Mouse (Mus musculus): ENCODE measurements around the gene Zwint. TPM values are rescaled to one million over a fixed set of nuclear protein-coding genes. Genes with fewer than 3 reads are reported as not detected.

The Zwint gene
- polyA plus RNA-seq (2015; fragmentation: Nextera tagmentation; extraction: Ambion mirVana) = 230 and 249 TPM in 2 replicates

DNA sequence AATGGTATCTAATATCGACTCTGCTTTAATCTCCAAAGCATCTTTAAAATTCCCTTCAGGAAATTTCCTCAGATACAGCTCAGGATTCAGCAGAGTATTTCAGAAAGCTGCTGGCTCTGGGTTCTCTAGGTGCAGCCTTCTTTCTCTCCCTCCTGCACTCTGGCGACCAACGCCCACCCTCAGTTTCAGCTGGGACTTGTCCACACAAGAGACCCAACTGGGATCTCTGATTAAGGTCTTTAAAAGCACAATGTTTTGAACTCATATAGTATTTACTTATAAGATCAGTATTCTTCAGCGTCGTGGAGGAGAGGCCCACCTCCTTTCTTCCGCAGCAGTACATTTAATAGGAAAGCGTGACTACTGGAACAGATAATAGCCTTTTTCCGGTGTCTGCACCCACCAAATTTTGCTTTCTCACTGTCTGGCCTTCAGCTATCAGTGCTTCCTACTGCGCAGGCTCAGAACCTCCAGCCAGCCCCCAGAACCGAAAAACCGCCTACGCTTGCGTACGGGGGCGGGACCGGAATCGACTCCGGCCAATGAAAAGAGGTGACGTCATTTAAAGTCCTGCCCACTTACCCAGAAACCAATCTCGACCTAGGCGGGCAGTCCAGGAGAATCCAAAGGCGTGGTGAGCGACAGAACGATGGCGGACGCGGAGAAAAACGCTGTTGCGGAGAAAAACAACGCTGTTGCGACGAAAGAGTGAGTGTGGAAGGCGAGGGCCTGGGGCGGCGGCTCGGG is at the start of gene Zwint:
Gene Zwint, plus strand, starts transcription at position 576 of the 747 bp plus-strand sequence.
- H3K27me3 ChIP-seq = no peaks in the 10 kb centered on the region
- H3K4me3 ChIP-seq (replicated peaks) = peak within 1 kb of the TSS; percentile 78
- H3K9ac ChIP-seq = peak within 1 kb of the TSS; percentile 63
- 2% methylated on average over 36 of the region's 36 CpGs for WGBS
- H3K9me3 ChIP-seq (replicated peaks) = no peaks in the 10 kb centered on the region
- H3K4me2 ChIP-seq = peak within 1 kb of the TSS; percentile 68
- H3K36me3 ChIP-seq = peaks cover 33% of the 10 kb centered on the region
- ATAC-seq (replicated peaks; ENCODE audit: low FRiP score) = peak; percentile 98
- H3K27ac ChIP-seq = peak within 1 kb of the TSS; percentile 93
- peaks cover 19% of the 10 kb centered on the region for H3K4me1 ChIP-seq

DNA sequence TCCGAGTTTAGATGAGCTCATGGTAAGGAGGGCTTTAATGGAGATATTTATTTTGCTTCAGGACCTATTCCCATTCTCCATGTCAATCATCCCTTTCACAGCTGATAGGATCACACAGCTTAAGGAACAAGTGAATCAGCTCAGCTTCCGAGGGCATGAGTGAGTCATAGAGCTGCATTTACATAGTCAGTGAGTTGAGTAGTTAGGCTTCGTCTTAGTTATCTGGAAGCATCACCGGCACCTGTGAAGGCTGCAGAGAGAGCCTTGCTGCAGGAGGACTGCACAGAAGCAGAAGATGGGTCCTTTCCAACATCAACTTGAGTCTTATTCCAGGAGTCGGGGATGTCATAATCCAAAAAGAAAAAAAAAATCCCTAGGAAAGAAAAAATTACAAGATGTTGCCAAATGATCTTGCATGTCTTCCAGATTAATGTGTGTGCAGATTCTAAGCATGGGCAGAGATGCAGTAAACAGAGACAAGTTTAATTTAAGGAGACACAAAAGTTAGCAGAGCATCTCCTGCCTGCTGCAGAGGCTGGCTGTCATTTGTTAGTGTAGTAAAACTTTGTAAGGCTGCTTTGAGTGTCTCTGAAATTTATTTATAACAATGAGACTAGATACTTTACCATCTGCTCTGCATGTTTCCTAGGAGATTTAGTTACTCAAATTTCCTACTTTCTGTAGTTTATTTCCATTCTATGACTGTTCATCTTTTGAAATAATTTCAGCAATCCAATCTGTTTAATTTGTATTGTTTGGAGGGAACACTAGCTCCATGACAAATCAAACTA is 41.3 kb upstream of the Zwint start:
- 77% methylated on average over 5 of the region's 5 CpGs for WGBS
- no peaks in the 10 kb centered on the region for H3K36me3 ChIP-seq
- H3K27ac ChIP-seq = no peak overlapping the region
- H3K27me3 ChIP-seq = no peaks in the 10 kb centered on the region
- H3K4me1 ChIP-seq = no peaks in the 10 kb centered on the region
- no peak for ATAC-seq (replicated peaks; ENCODE audit: low FRiP score)
- no peak overlapping the region for H3K4me2 ChIP-seq
- H3K9ac ChIP-seq = no peak overlapping the region
- no peaks in the 10 kb centered on the region for H3K9me3 ChIP-seq (replicated peaks)
- H3K4me3 ChIP-seq (replicated peaks) = no peak overlapping the region

DNA sequence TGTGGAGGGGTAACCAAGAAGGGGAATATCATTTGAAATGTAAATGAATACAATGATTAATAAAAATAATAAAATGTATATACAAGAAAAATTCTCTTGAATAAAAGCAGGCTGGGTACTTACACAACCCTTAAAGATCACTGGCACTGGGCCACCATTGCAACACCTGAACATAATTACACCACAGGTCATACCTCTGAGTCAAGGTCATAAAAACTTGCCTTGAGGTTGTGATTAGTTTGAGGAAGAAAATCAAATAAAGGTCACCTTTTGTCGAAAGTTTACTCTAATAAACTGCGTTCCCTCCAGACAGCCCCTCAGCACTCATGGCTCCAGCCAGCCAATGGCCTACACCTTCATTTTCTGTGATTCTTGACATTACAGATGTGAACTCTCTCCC is 38.5 kb upstream of the Zwint start:
- H3K4me2 ChIP-seq = no peak overlapping the region
- H3K4me3 ChIP-seq (replicated peaks) = no peak overlapping the region
- H3K27ac ChIP-seq = no peak overlapping the region
- no peaks in the 10 kb centered on the region for H3K4me1 ChIP-seq
- H3K27me3 ChIP-seq = no peaks in the 10 kb centered on the region
- no peaks in the 10 kb centered on the region for H3K36me3 ChIP-seq
- H3K9me3 ChIP-seq (replicated peaks) = no peaks in the 10 kb centered on the region
- H3K9ac ChIP-seq = no peak overlapping the region
- ATAC-seq (replicated peaks; ENCODE audit: low FRiP score) = no peak
- WGBS = 78% methylated on average over 2 of the region's 2 CpGs

DNA sequence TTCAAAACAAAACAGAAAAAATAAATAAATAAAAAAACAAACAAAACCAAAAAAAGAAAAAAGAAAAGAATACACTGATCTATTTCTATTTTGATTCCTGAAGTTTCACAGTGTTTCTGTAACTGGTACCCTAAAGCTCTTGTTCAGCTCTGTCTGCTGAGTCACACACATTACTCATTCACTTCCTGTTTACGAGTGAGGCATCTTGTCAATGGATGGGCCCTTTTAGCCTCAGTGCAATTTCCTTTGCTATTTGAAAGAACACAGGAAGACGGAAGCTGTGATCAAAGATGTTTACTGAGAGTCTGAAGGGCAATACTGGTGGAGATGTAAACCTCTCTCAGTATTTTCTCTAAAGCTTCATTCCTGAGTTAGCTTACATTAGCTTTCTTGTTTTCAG is 34.1 kb upstream of the Zwint start:
- no peak overlapping the region for H3K4me2 ChIP-seq
- WGBS = 59% methylated on average over 2 of the region's 2 CpGs
- H3K4me3 ChIP-seq (replicated peaks) = no peak overlapping the region
- H3K36me3 ChIP-seq = no peaks in the 10 kb centered on the region
- no peaks in the 10 kb centered on the region for H3K27me3 ChIP-seq
- H3K9me3 ChIP-seq (replicated peaks) = no peaks in the 10 kb centered on the region
- H3K4me1 ChIP-seq = no peaks in the 10 kb centered on the region
- H3K9ac ChIP-seq = no peak overlapping the region
- no peak for ATAC-seq (replicated peaks; ENCODE audit: low FRiP score)
- H3K27ac ChIP-seq = no peak overlapping the region

DNA sequence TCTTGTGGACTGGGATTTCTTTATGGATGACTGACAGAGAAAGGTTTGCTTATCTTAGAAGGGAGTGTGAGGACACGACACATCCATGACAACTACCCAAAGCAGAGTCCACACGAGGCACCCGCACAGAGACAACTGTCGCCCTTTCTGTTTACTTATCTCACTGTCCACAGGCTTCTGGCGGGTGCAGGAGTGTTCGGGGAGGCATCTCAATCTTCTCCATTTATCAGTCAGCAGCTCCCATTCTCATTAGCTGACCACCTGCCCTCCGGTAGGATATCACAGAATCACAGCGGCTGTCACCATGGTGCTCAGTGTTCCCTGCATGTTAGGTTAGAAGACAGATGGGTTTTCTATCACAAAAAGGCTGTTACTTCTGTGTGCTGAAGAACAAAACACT is 31.1 kb upstream of the Zwint start:
- ATAC-seq (replicated peaks; ENCODE audit: low FRiP score) = no peak
- H3K27ac ChIP-seq = no peak overlapping the region
- no peaks in the 10 kb centered on the region for H3K27me3 ChIP-seq
- no peak overlapping the region for H3K9ac ChIP-seq
- H3K36me3 ChIP-seq = no peaks in the 10 kb centered on the region
- no peak overlapping the region for H3K4me3 ChIP-seq (replicated peaks)
- H3K4me2 ChIP-seq = no peak overlapping the region
- H3K9me3 ChIP-seq (replicated peaks) = no peaks in the 10 kb centered on the region
- WGBS = 54% methylated on average over 8 of the region's 8 CpGs
- H3K4me1 ChIP-seq = no peaks in the 10 kb centered on the region

DNA sequence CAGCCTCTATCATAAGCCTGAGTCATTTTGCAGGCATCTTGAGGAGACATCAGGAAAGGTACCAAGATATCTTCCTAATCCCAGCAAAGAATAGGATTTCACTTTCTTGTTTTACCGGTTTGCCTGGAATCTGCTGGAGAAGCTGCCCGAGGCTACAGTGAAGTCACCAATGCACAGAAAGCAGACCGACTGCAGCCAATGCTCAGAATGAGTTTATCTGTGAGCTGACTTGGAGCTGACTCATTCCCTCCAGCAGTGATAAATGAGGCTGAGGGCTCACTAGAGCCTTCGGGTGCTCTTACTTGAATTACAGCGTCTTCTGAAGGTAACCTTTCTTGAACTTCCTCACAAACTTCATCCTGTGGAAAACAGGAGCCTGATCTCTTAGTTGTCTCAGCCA is 20.5 kb upstream of the Zwint start:
- H3K9me3 ChIP-seq (replicated peaks) = no peaks in the 10 kb centered on the region
- no peak overlapping the region for H3K9ac ChIP-seq
- no peak overlapping the region for H3K4me2 ChIP-seq
- H3K4me1 ChIP-seq = 0 out of 2 replicates have a peak, but pooled peaks cover 2% of the 10 kb centered on the region
- no peak for ATAC-seq (replicated peaks; ENCODE audit: low FRiP score)
- H3K36me3 ChIP-seq = no peaks in the 10 kb centered on the region
- WGBS = 32% methylated on average over 5 of the region's 5 CpGs
- H3K27ac ChIP-seq = no peak overlapping the region
- H3K27me3 ChIP-seq = no peaks in the 10 kb centered on the region
- no peak overlapping the region for H3K4me3 ChIP-seq (replicated peaks)

DNA sequence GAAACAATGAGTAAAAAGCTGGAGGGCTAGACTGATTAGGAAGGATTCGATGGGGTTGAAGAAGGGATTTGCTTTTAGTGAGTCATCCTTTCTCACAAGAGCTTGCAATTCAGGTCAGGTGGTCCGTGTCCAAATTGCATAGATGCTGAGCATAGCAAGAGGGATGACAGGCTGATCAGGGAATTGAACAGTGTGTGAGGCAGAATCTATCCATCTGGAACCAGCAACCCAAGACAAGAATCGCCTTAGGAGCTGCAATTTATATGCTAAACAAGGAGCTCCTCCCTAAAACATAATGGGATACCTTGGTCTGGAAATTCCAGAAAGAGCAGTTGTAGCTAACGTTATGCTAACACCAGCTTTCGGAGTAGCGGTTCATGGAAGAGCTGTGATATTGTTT is 3.8 kb upstream of the Zwint start:
- Histone ChIP-seq H3K27me3 (no peaks in the 10 kb centered on the region), H3K4me1 (peaks cover 11% of the 10 kb centered on the region), H3K9me3 (replicated peaks) (no peaks in the 10 kb centered on the region), H3K4me3 (replicated peaks) (no peak overlapping the region), H3K36me3 (no peaks in the 10 kb centered on the region), H3K27ac (no peak overlapping the region), H3K9ac (no peak overlapping the region), H3K4me2 (no peak overlapping the region)
- WGBS = 55% methylated on average over 6 of the region's 6 CpGs
- no peak for ATAC-seq (replicated peaks; ENCODE audit: low FRiP score)

DNA sequence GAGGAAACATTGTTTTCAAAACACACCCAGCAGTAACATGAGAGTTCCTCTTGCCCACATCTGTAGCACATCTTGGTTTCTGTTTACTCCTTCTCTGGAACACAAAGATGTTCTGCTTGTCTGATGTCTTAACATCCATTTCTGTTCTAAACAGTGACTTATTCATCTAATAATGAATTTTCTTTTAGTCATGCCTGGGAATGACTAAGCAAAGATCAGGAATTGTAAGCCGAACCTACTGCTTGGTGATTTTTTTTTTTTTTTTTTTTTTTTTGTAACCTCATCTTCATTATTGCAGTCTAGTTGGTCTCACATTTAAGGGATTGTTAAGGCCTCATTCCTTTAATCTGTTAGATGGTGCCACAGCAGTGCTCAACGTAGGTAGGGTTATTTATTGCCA is 848 bp upstream of the Zwint start:
- Histone ChIP-seq H3K4me2 (peak overlapping the region; percentile 68; the same call in 1 of the 2 replicates), H3K36me3 (peaks cover 27% of the 10 kb centered on the region), H3K27ac (peak overlapping the region; percentile 84), H3K9me3 (replicated peaks) (no peaks in the 10 kb centered on the region), H3K4me1 (peaks cover 19% of the 10 kb centered on the region), H3K27me3 (no peaks in the 10 kb centered on the region), H3K9ac (no peak overlapping the region), H3K4me3 (replicated peaks) (peak overlapping the region; percentile 78; the same call in 1 of the 2 replicates)
- WGBS = 47% methylated on average over 2 of the region's 2 CpGs
- ATAC-seq (replicated peaks; ENCODE audit: low FRiP score) = no peak

DNA sequence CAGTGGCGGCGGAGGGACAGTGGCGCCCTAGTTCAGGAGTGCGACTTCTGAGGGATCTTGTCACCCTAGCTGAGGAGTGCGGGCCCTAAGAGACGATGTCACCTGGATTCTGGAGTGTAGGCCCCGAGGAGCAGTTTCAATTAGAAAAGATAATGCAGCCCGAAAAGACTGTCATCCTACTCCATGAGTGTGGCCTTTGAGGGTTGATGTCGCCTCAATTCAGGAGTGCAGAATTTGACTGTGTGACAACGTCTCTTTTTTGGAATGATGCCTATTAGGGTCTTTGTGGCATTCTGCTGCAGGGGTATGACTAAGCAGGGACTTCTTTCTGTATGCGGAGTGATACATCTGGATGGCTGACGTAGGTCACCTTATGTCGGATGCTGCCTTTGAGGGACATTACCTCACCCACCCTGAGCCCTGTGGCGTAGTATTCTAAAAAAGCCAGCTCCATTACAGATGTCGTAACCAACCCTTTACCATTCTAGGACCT is 418 bp downstream of the Zwint start:
- H3K36me3 ChIP-seq = peaks cover 37% of the 10 kb centered on the region
- H3K9ac ChIP-seq = peak overlapping the region; percentile 63
- no peaks in the 10 kb centered on the region for H3K27me3 ChIP-seq
- ATAC-seq (replicated peaks; ENCODE audit: low FRiP score) = peak; percentile 78
- WGBS = under 1% methylated on average over 15 of the region's 15 CpGs
- peaks cover 19% of the 10 kb centered on the region for H3K4me1 ChIP-seq
- H3K4me3 ChIP-seq (replicated peaks) = peak overlapping the region; percentile 78
- peak overlapping the region; percentile 93 for H3K27ac ChIP-seq
- no peaks in the 10 kb centered on the region for H3K9me3 ChIP-seq (replicated peaks)
- peak overlapping the region; percentile 68 for H3K4me2 ChIP-seq

DNA sequence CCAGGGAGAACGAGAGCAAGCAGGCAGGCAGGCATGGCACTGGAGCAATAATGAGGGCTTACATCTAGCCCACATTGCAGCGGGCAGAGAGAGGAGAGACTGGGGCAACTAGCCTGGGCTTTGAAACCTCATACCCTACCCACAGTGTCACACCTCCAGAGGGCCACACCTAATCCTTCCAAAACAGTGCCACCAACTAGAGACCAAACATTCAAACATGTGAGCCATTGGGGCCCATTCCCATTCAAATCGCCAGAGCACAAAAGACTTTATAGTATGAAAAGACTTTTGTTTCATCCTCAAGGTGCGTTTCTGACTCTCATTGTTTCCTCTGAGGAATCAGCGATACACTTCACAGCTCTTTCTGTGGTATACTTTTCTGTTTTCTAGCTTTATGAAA is 4.6 kb downstream of the Zwint start:
- 98% methylated on average over 5 of the region's 5 CpGs for WGBS
- no peak overlapping the region for H3K27ac ChIP-seq
- peaks cover 73% of the 10 kb centered on the region for H3K36me3 ChIP-seq
- H3K27me3 ChIP-seq = no peaks in the 10 kb centered on the region
- H3K4me3 ChIP-seq (replicated peaks) = no peak overlapping the region
- H3K9ac ChIP-seq = no peak overlapping the region
- peaks cover 16% of the 10 kb centered on the region for H3K4me1 ChIP-seq
- H3K4me2 ChIP-seq = no peak overlapping the region
- ATAC-seq (replicated peaks; ENCODE audit: low FRiP score) = no peak
- no peaks in the 10 kb centered on the region for H3K9me3 ChIP-seq (replicated peaks)

DNA sequence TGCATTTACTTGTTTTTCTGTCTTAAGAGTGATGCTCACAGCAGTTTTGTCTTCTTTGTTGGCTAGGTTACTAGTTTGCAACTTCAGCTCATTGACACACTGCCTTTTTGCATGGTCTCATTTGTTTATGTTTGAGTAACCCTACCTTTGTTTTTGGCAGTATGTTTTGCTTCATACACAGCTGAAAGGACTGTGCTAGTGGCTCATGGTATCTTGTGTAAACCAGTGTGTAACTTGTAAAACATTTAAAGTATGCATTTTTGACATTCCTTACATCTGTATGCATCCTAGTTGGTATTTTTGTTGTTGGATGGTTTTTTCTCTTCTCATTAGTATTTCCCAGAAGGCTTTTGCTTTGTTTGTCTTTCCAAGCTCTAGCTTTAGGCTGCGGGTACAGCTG is 5.7 kb downstream of the Zwint start:
- Histone ChIP-seq H3K9ac (no peak overlapping the region), H3K27ac (no peak overlapping the region), H3K4me1 (peaks cover 14% of the 10 kb centered on the region), H3K4me2 (no peak overlapping the region), H3K4me3 (replicated peaks) (no peak overlapping the region), H3K36me3 (peaks cover 84% of the 10 kb centered on the region), H3K9me3 (replicated peaks) (no peaks in the 10 kb centered on the region), H3K27me3 (no peaks in the 10 kb centered on the region)
- WGBS = 95% methylated on average over 1 of the region's 1 CpGs
- no peak for ATAC-seq (replicated peaks; ENCODE audit: low FRiP score)

DNA sequence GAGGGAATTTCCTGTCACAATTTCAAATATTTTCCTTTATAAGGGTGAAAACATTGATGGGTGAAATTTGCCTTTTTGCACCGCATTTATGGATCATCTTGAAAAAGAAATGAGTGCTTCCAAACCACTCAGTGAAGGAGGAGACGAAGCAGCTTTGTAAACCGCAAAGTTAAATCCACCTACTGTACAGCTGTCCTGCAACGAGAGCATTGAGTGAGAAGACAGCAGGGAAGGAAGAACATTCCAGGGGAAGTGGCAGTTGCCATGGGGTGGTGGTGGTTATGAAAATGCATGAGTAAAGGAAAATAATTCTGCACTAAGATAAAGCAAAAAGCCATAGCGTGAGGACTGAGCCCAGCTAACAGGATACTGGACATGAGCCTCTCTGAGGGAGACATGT is 13.2 kb downstream of the Zwint start:
- Histone ChIP-seq H3K36me3 (peaks cover 58% of the 10 kb centered on the region), H3K4me2 (no peak overlapping the region), H3K4me1 (no peaks in the 10 kb centered on the region), H3K9me3 (replicated peaks) (no peaks in the 10 kb centered on the region), H3K27ac (no peak overlapping the region), H3K9ac (no peak overlapping the region), H3K27me3 (no peaks in the 10 kb centered on the region), H3K4me3 (replicated peaks) (no peak overlapping the region)
- no peak for ATAC-seq (replicated peaks; ENCODE audit: low FRiP score)
- 93% methylated on average over 5 of the region's 5 CpGs for WGBS

All from kidney, embryonic 15.5 days (tissue).